Mouse (Mus musculus): ENCODE measurements around the gene Ear1. TPM values are rescaled to one million over a fixed set of nuclear protein-coding genes. Genes with fewer than 3 reads are reported as not detected.
"Not testable (repeated sequence)": the region's sequence is repeated elsewhere in the genome, so short reads cannot be mapped to it uniquely, and the experiment has no call there.

The Ear1 gene
- total RNA-seq, 2 experiments from 2014 or later = 214 to 277 TPM

GRCm38 (mm10) chr14:43796905-43797470 is 78.3 kb downstream of the Ear1 start:
- not testable (repeated sequence) for ATAC-seq (ENCODE audit: poor library complexity, severe bottlenecking)

DNA sequence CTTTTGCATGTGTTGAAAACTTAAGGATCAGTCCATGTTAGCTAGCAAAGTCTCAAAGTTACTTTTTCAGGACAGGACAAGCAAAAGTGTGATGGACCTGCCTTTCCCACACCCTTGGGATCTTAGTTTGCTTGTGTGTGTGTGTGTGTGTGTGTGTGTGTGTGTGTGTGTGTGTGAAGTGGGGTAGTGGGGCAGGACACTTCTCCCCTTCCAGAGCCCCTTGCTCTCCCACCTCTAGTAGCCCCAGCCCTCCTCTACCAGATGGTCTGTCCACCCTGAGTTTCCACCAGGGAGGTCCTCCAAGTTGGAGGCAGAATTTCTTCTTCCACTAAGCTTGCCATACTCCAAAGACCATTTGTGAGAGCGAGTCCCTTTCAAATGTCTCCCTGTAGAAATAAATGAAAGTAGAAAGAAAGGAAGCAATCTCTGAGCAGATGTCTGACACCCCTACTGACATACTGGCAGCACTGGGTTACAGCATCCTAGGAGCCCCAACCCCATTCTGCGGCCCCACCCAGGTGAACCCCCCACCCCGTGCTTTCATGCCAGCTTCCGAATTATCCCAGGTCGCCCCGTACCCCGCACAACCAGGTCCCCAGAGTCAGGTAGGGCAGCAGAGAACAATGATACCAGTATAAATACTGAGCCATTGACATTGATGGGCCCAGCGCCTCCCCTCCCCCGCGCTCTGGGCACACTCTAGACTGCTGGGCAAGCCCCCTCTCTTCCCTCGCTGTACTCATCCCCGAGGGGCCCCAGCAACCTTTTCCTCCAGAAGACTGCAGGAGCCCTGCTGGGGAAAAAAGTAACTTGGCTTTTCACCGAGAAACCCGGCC is 79.0 kb downstream of the Ear1 start:
- no peak for ATAC-seq (ENCODE audit: poor library complexity, severe bottlenecking)

DNA sequence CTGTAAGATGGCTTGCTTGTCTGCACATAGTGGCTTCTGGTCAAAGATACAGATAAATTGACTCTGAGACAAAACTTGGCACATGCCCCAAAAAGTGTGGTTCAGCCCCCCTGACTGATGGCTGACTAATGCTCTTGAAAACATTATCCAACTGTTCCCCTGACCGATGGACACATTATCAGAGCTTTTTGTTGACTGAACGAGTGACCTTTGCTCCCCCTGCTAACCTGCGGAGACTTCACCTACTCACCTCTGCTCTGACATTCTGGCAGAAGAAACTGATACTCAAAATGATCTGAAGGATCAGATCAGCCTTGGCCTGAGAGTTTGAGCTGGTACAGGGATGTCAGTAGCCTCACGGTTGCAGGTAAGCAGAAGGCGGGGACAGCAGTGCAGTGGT is 81.5 kb downstream of the Ear1 start:
- not testable (repeated sequence) for ATAC-seq (ENCODE audit: poor library complexity, severe bottlenecking)

DNA sequence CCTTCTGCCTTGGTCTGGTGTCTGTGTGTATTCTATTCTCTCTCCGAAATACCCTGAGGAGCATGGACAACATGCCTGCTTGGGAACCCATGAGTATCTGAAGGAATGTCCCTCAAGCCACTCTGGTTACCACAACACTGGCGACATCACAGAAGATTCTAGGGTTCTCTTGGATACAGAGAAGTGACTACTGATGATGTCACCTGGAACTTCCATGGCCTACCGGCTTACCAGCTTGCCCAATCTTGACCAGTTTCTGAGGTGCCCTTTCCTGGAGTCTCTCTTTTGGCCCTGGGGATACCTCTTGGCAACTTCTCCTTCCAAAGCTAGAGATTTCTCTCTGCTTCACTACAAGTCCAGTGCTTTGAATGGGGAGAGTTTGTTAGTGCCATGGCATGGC is 90.7 kb downstream of the Ear1 start, which contains the start of gene Gm8180:
Gm8180 (minus strand) TSS at position 101 of the 400 bp plus-strand sequence.
- ATAC-seq (ENCODE audit: poor library complexity, severe bottlenecking) = not testable (repeated sequence)

Other genes starting within 250 kb of the Ear1 start
- not detected in 2 replicates for gene Gm8165, start 198.3 kb downstream of the Ear1 start, total RNA-seq (2015)
- not detected in 2 replicates for gene Gm8165, start 198.3 kb downstream of the Ear1 start, total RNA-seq (2017)
- gene Gm7324, start 177.7 kb downstream of the Ear1 start, total RNA-seq (2015) = 0.16 and 0.67 TPM in 2 replicates
- 3.4 and 5.7 TPM in 2 replicates for gene Gm7324, start 177.7 kb downstream of the Ear1 start, total RNA-seq (2017)
- gene Gm16506, start 148.0 kb downstream of the Ear1 start, total RNA-seq (2015) = not detected in 2 replicates
- not detected in 2 replicates for gene Gm16506, start 148.0 kb downstream of the Ear1 start, total RNA-seq (2017)
- not detected in 2 replicates for gene Gm6526, start 127.7 kb downstream of the Ear1 start, total RNA-seq (2015)
- not detected in 2 replicates for gene Gm6526, start 127.7 kb downstream of the Ear1 start, total RNA-seq (2017)
- gene Gm8180, start 90.8 kb downstream of the Ear1 start, total RNA-seq (2015) = not detected in 2 replicates
- gene Gm8180, start 90.8 kb downstream of the Ear1 start, total RNA-seq (2017) = not detected in 2 replicates
- gene Ear10, start 48.0 kb upstream of the Ear1 start, total RNA-seq (2015) = 1.1 TPM in 1 of 2 replicates, not detected in the other
- gene Ear10, start 48.0 kb upstream of the Ear1 start, total RNA-seq (2017) = not detected in 2 replicates
- gene Gm8113, start 49.9 kb upstream of the Ear1 start, total RNA-seq (2015) = 28.5 and 30.3 TPM in 2 replicates
- gene Gm8113, start 49.9 kb upstream of the Ear1 start, total RNA-seq (2017) = 24.9 and 28.7 TPM in 2 replicates
- not detected in 2 replicates for gene Ang5, start 81.6 kb upstream of the Ear1 start, total RNA-seq (2015)
- gene Ang5, start 81.6 kb upstream of the Ear1 start, total RNA-seq (2017) = not detected in 2 replicates
- gene Ang6, start 126.8 kb upstream of the Ear1 start, total RNA-seq (2015) = not detected in 2 replicates
- not detected in 2 replicates for gene Ang6, start 126.8 kb upstream of the Ear1 start, total RNA-seq (2017)
- gene Ear2, start 227.1 kb upstream of the Ear1 start, total RNA-seq (2015) = 323 and 334 TPM in 2 replicates
- gene Ear2, start 227.1 kb upstream of the Ear1 start, total RNA-seq (2017) = 586 and 674 TPM in 2 replicates
- gene Gm3327, start 248.3 kb upstream of the Ear1 start, total RNA-seq (2015) = not detected in 2 replicates
- gene Gm3327, start 248.3 kb upstream of the Ear1 start, total RNA-seq (2017) = not detected in 2 replicates

Measured in megakaryocyte, adult 5-6 weeks (primary cell).